Mouse (Mus musculus) stomach, postnatal 0 days (tissue): ENCODE data around the gene Sp100. TPM values are rescaled to one million over a fixed set of nuclear protein-coding genes. Genes with fewer than 3 reads are reported as not detected.

Source experiments
- ATAC-seq: fragments of 200-750 bp; cut with Nextera tagmentation; 2 replicates; pipeline ENCODE4 v1.8.0; 2017; ENCODE audit not compliant: low FRiP score, low TSS enrichment
- DNase-seq: peaks from one replicate; pipeline ENCODE4 v3.0.0-alpha.2; 2016; ENCODE audit warnings: low spot score
- H3K27ac ChIP-seq: fragments of 300-500 bp; sonication (generic); replicated peaks from 2 replicates; pipeline ENCODE4 v1.5.1; 2014; ENCODE audit warnings: mild to moderate bottlenecking, control low read depth
- H3K27me3 ChIP-seq: fragments of 300-500 bp; sonication (generic); 2 replicates; pipeline ENCODE4 v1.6.1; 2014; ENCODE audit warnings: low read length; ENCODE audit not compliant: control insufficient read depth, insufficient read depth
- H3K36me3 ChIP-seq: fragments of 300-500 bp; sonication (generic); 2 replicates; pipeline ENCODE4 v1.6.1; 2014; ENCODE audit warnings: low read length, mixed read lengths; ENCODE audit not compliant: control insufficient read depth, insufficient read depth
- H3K4me1 ChIP-seq: fragments of 300-500 bp; sonication (generic); replicated peaks from 2 replicates; pipeline ENCODE4 v1.6.1; 2014; ENCODE audit warnings: antibody characterized with exemption; ENCODE audit not compliant: control insufficient read depth, insufficient read depth
- H3K4me2 ChIP-seq: fragments of 300-500 bp; sonication (generic); replicated peaks from 2 replicates; pipeline ENCODE4 v1.6.1; 2014; ENCODE audit warnings: low read depth, mild to moderate bottlenecking, control low read depth, moderate library complexity
- H3K4me3 ChIP-seq: fragments of 300-500 bp; sonication (generic); 2 replicates; pipeline ENCODE4 v1.5.1; 2014; ENCODE audit warnings: low read depth, low read length, control low read depth
- H3K9ac ChIP-seq: fragments of 300-500 bp; sonication (generic); 2 replicates; pipeline ENCODE4 v1.6.1; 2014; ENCODE audit warnings: mild to moderate bottlenecking, low read length, control low read depth, mixed read lengths
- H3K9me3 ChIP-seq: fragments of 300-500 bp; sonication (generic); 2 replicates; pipeline ENCODE4 v1.6.1; 2016; ENCODE audit warnings: low read length; ENCODE audit not compliant: control insufficient read depth
- CTCF ChIP-seq: IDR thresholded peaks from 2 replicates; pipeline ENCODE4 v1.5.1; 2016; ENCODE audit warnings: antibody characterized with exemption, low read depth, mild to moderate bottlenecking, moderate library complexity
- EP300 ChIP-seq: optimal IDR thresholded peaks from 2 replicates; pipeline ENCODE3; 2016; ENCODE audit warnings: antibody characterized with exemption
- WGBS: fragments of 180-500 bp; shearing (Covaris S2); extraction: QIAGEN DNeasy Blood & Tissue Kit; methylation state at CpG from one replicate; pipeline ENCODE4 v1.1.7; 2014; 5-methylcytosine and 5-hydroxymethylcytosine counted together
- polyA plus RNA-seq: library from polyadenylated mRNA; unstranded; fragments of >200 nt; fragmentation: Nextera tagmentation; extraction: Ambion mirVana; gene quantifications from 2 replicates; pipeline ENCODE4 v1.2.1, GENCODE M21; 2015

The Sp100 gene
- polyA plus RNA-seq, 1 experiment from 2014 or later: 3.0 TPM

- 70% methylated on average over 7 of the region's 7 CpGs for WGBS
- Histone ChIP-seq H3K27ac (no peak overlapping the region), H3K4me3 (no peak overlapping the region), H3K36me3 (no peaks in the 10 kb centered on the region), H3K4me2 (no peak overlapping the region), H3K9me3 (no peaks in the 10 kb centered on the region), H3K9ac (no peak overlapping the region), H3K27me3 (no peaks in the 10 kb centered on the region), H3K4me1 (no peaks in the 10 kb centered on the region)
- no peak for DNase-seq
- ATAC-seq: no peak
- TF ChIP-seq CTCF (no peak), EP300 (no peak)
Observed at GRCm38 (mm10) chr1:85716447-85717027, 66.7 kb downstream of the Sp100 start.

GRCm38 (mm10) chr1:85719049-85719448 is 69.3 kb downstream of the Sp100 start:
- Histone ChIP-seq H3K4me1 (no peaks in the 10 kb centered on the region), H3K36me3 (no peaks in the 10 kb centered on the region), H3K27me3 (no peaks in the 10 kb centered on the region), H3K9ac (no peak overlapping the region), H3K27ac (no peak overlapping the region), H3K9me3 (no peaks in the 10 kb centered on the region), H3K4me2 (no peak overlapping the region), H3K4me3 (no peak overlapping the region)
- no peak for TF ChIP-seq EP300
- no peak for TF ChIP-seq CTCF
- ATAC-seq: no peak
- 54% methylated on average over 4 of the region's 4 CpGs for WGBS
- DNase-seq: no peak

GRCm38 (mm10) chr1:85720220-85720893 is 70.6 kb downstream of the Sp100 start:
- DNase-seq (no peak), ATAC-seq (no peak)
- H3K4me3 ChIP-seq: no peak overlapping the region
- H3K4me1 ChIP-seq: no peaks in the 10 kb centered on the region
- H3K27me3 ChIP-seq: no peaks in the 10 kb centered on the region
- H3K9ac ChIP-seq: no peak overlapping the region
- no peak overlapping the region for H3K27ac ChIP-seq
- no peak overlapping the region for H3K4me2 ChIP-seq
- H3K9me3 ChIP-seq: no peaks in the 10 kb centered on the region
- TF ChIP-seq EP300 (no peak), CTCF (no peak)
- no peaks in the 10 kb centered on the region for H3K36me3 ChIP-seq
- 64% methylated on average over 10 of the region's 10 CpGs for WGBS

- Histone ChIP-seq H3K4me3 (no peak overlapping the region), H3K4me1 (no peaks in the 10 kb centered on the region), H3K9ac (no peak overlapping the region), H3K9me3 (no peaks in the 10 kb centered on the region), H3K4me2 (no peak overlapping the region), H3K36me3 (no peaks in the 10 kb centered on the region), H3K27me3 (no peaks in the 10 kb centered on the region), H3K27ac (no peak overlapping the region)
- 80% methylated on average over 6 of the region's 6 CpGs for WGBS
- DNase-seq: no peak
- ATAC-seq: no peak
- no peak for TF ChIP-seq CTCF
Observed at GRCm38 (mm10) chr1:85730471-85730870, 80.7 kb downstream of the Sp100 start.

- H3K27me3 ChIP-seq: no peaks in the 10 kb centered on the region
- no peaks in the 10 kb centered on the region for H3K36me3 ChIP-seq
- no peak overlapping the region for H3K4me3 ChIP-seq
- H3K27ac ChIP-seq: no peak overlapping the region
- TF ChIP-seq EP300 (no peak), CTCF (no peak)
- H3K4me2 ChIP-seq: no peak overlapping the region
- DNase-seq (no peak), ATAC-seq (no peak)
- no peak overlapping the region for H3K9ac ChIP-seq
- H3K4me1 ChIP-seq: no peaks in the 10 kb centered on the region
- no peaks in the 10 kb centered on the region for H3K9me3 ChIP-seq
- 70% methylated on average over 3 of the region's 3 CpGs for WGBS
Observed at GRCm38 (mm10) chr1:85732581-85732980, 82.8 kb downstream of the Sp100 start.

GRCm38 (mm10) chr1:85734511-85734910 is 84.7 kb downstream of the Sp100 start:
- WGBS: 76% methylated on average over 1 of the region's 1 CpGs
- Histone ChIP-seq H3K9me3 (no peaks in the 10 kb centered on the region), H3K36me3 (no peaks in the 10 kb centered on the region), H3K4me2 (no peak overlapping the region), H3K4me1 (no peaks in the 10 kb centered on the region), H3K9ac (no peak overlapping the region), H3K27me3 (no peaks in the 10 kb centered on the region), H3K27ac (no peak overlapping the region), H3K4me3 (no peak overlapping the region)
- no peak for ATAC-seq
- no peak for TF ChIP-seq CTCF
- no peak for TF ChIP-seq EP300
- DNase-seq: no peak
